Mouse (Mus musculus): Measurements from ENCODE around the gene Ppp1r18. TPM values are rescaled to one million over a fixed set of nuclear protein-coding genes. Genes with fewer than 3 reads are reported as not detected.

Ppp1r18 gene
- polyA plus RNA-seq, 1 experiment from 2014 or later, result 20.1 TPM

GRCm38 (mm10) chr17:35915538-35916296, 50.3 kb downstream of the Ppp1r18 start:
- H3K4me2 ChIP-seq (ENCODE audit: low read depth, low read length), result peak overlapping the region; percentile 74
- peaks cover 22% of the 10 kb centered on the region for H3K4me1 ChIP-seq (ENCODE audit: control insufficient read depth, insufficient read depth, low read length)
- no peaks in the 10 kb centered on the region for H3K27me3 ChIP-seq (ENCODE audit: control insufficient read depth, insufficient read depth, low read length)
- H3K27ac ChIP-seq (ENCODE audit: low read length), result peak overlapping the region; percentile 93
- ATAC-seq (replicated peaks; ENCODE audit: extremely low read depth, insufficient read depth, low FRiP score), result no peak
- H3K9ac ChIP-seq (ENCODE audit: low read length), result peak overlapping the region; percentile 73
- H3K9me3 ChIP-seq (replicated peaks; ENCODE audit: control insufficient read depth, low read length), result no peaks in the 10 kb centered on the region
- peak overlapping the region; percentile 72 for H3K4me3 ChIP-seq (ENCODE audit: low read length)
- H3K36me3 ChIP-seq (ENCODE audit: control insufficient read depth, insufficient read depth), result peaks cover 17% of the 10 kb centered on the region
- under 1% methylated on average over 28 of the region's 28 CpGs for WGBS

GRCm38 (mm10) chr17:35916297-35917142, 51.1 kb downstream of the Ppp1r18 start, which contains the start of the genes Mrps18b and Ppp1r10:
TSS of gene Mrps18b (minus strand) at chr17:35916389.
TSS of gene Ppp1r10 (plus strand) at chr17:35916434.
- ATAC-seq (replicated peaks; ENCODE audit: extremely low read depth, insufficient read depth, low FRiP score), result peak; percentile 95
- H3K27ac ChIP-seq (ENCODE audit: low read length), result peak within 1 kb of the TSS; percentile 99
- peak within 1 kb of the TSS; percentile 72 for H3K4me3 ChIP-seq (ENCODE audit: low read length)
- H3K9ac ChIP-seq (ENCODE audit: low read length), result peak within 1 kb of the TSS; percentile 96
- H3K27me3 ChIP-seq (ENCODE audit: control insufficient read depth, insufficient read depth, low read length), result no peaks in the 10 kb centered on the region
- H3K4me1 ChIP-seq (ENCODE audit: control insufficient read depth, insufficient read depth, low read length), result peaks cover 22% of the 10 kb centered on the region
- H3K9me3 ChIP-seq (replicated peaks; ENCODE audit: control insufficient read depth, low read length), result no peaks in the 10 kb centered on the region
- peak within 1 kb of the TSS; percentile 98 for H3K4me2 ChIP-seq (ENCODE audit: low read depth, low read length)
- H3K36me3 ChIP-seq (ENCODE audit: control insufficient read depth, insufficient read depth), result peaks cover 10% of the 10 kb centered on the region; the same call in 1 of the 2 replicates
- under 1% methylated on average over 83 of the region's 83 CpGs for WGBS

- Histone ChIP-seq H3K9ac (ENCODE audit: low read length) (peak overlapping the region; percentile 96), H3K27ac (ENCODE audit: low read length) (peak overlapping the region; percentile 99), H3K4me1 (ENCODE audit: control insufficient read depth, insufficient read depth, low read length) (peaks cover 22% of the 10 kb centered on the region), H3K27me3 (ENCODE audit: control insufficient read depth, insufficient read depth, low read length) (no peaks in the 10 kb centered on the region), H3K4me2 (ENCODE audit: low read depth, low read length) (peak overlapping the region; percentile 98), H3K4me3 (ENCODE audit: low read length) (peak overlapping the region; percentile 72), H3K9me3 (replicated peaks; ENCODE audit: control insufficient read depth, low read length) (no peaks in the 10 kb centered on the region), H3K36me3 (ENCODE audit: control insufficient read depth, insufficient read depth) (peaks cover 10% of the 10 kb centered on the region; the same call in 1 of the 2 replicates)
- no peak for ATAC-seq (replicated peaks; ENCODE audit: extremely low read depth, insufficient read depth, low FRiP score)
- WGBS, result under 1% methylated on average over 8 of the region's 8 CpGs
Observed at GRCm38 (mm10) chr17:35917143-35917462, 51.7 kb downstream of the Ppp1r18 start.

GRCm38 (mm10) chr17:35917463-35918251, 52.3 kb downstream of the Ppp1r18 start:
- Histone ChIP-seq H3K27ac (ENCODE audit: low read length) (peak overlapping the region; percentile 99), H3K9me3 (replicated peaks; ENCODE audit: control insufficient read depth, low read length) (no peaks in the 10 kb centered on the region), H3K27me3 (ENCODE audit: control insufficient read depth, insufficient read depth, low read length) (no peaks in the 10 kb centered on the region), H3K4me3 (ENCODE audit: low read length) (peak overlapping the region; percentile 72), H3K9ac (ENCODE audit: low read length) (peak overlapping the region; percentile 96), H3K36me3 (ENCODE audit: control insufficient read depth, insufficient read depth) (peaks cover 10% of the 10 kb centered on the region; the same call in 1 of the 2 replicates), H3K4me1 (ENCODE audit: control insufficient read depth, insufficient read depth, low read length) (peaks cover 22% of the 10 kb centered on the region), H3K4me2 (ENCODE audit: low read depth, low read length) (peak overlapping the region; percentile 98)
- WGBS, result 0% methylated on average over 13 of the region's 13 CpGs
- no peak for ATAC-seq (replicated peaks; ENCODE audit: extremely low read depth, insufficient read depth, low FRiP score)

GRCm38 (mm10) chr17:35918276-35919059, 53.1 kb downstream of the Ppp1r18 start:
- Histone ChIP-seq H3K36me3 (ENCODE audit: control insufficient read depth, insufficient read depth) (peaks cover 8% of the 10 kb centered on the region; the same call in 1 of the 2 replicates), H3K4me2 (ENCODE audit: low read depth, low read length) (peak overlapping the region; percentile 98), H3K9ac (ENCODE audit: low read length) (peak overlapping the region; percentile 96), H3K4me3 (ENCODE audit: low read length) (peak overlapping the region; percentile 72), H3K4me1 (ENCODE audit: control insufficient read depth, insufficient read depth, low read length) (peaks cover 22% of the 10 kb centered on the region), H3K27ac (ENCODE audit: low read length) (peak overlapping the region; percentile 99), H3K9me3 (replicated peaks; ENCODE audit: control insufficient read depth, low read length) (no peaks in the 10 kb centered on the region), H3K27me3 (ENCODE audit: control insufficient read depth, insufficient read depth, low read length) (no peaks in the 10 kb centered on the region)
- under 1% methylated on average over 11 of the region's 11 CpGs for WGBS
- no peak for ATAC-seq (replicated peaks; ENCODE audit: extremely low read depth, insufficient read depth, low FRiP score)

GRCm38 (mm10) chr17:35919060-35919715, 53.8 kb downstream of the Ppp1r18 start:
- H3K4me3 ChIP-seq (ENCODE audit: low read length), result peak overlapping the region; percentile 72
- H3K9ac ChIP-seq (ENCODE audit: low read length), result peak overlapping the region; percentile 96
- no peaks in the 10 kb centered on the region for H3K27me3 ChIP-seq (ENCODE audit: control insufficient read depth, insufficient read depth, low read length)
- H3K9me3 ChIP-seq (replicated peaks; ENCODE audit: control insufficient read depth, low read length), result no peaks in the 10 kb centered on the region
- ATAC-seq (replicated peaks; ENCODE audit: extremely low read depth, insufficient read depth, low FRiP score), result peak; percentile 16
- peak overlapping the region; percentile 98 for H3K4me2 ChIP-seq (ENCODE audit: low read depth, low read length)
- peak overlapping the region; percentile 99 for H3K27ac ChIP-seq (ENCODE audit: low read length)
- peaks cover 22% of the 10 kb centered on the region for H3K4me1 ChIP-seq (ENCODE audit: control insufficient read depth, insufficient read depth, low read length)
- WGBS, result 16% methylated on average over 7 of the region's 7 CpGs
- peaks cover 11% of the 10 kb centered on the region for H3K36me3 ChIP-seq (ENCODE audit: control insufficient read depth, insufficient read depth)

- H3K9me3 ChIP-seq (replicated peaks; ENCODE audit: control insufficient read depth, low read length), result no peaks in the 10 kb centered on the region
- peaks cover 14% of the 10 kb centered on the region for H3K36me3 ChIP-seq (ENCODE audit: control insufficient read depth, insufficient read depth)
- no peaks in the 10 kb centered on the region for H3K27me3 ChIP-seq (ENCODE audit: control insufficient read depth, insufficient read depth, low read length)
- peak overlapping the region; percentile 16; the same call in 1 of the 2 replicates for H3K4me3 ChIP-seq (ENCODE audit: low read length)
- peak overlapping the region; percentile 77 for H3K9ac ChIP-seq (ENCODE audit: low read length)
- peak overlapping the region; percentile 98 for H3K4me2 ChIP-seq (ENCODE audit: low read depth, low read length)
- H3K27ac ChIP-seq (ENCODE audit: low read length), result peak overlapping the region; percentile 99
- ATAC-seq (replicated peaks; ENCODE audit: extremely low read depth, insufficient read depth, low FRiP score), result no peak
- H3K4me1 ChIP-seq (ENCODE audit: control insufficient read depth, insufficient read depth, low read length), result peaks cover 19% of the 10 kb centered on the region
- 37% methylated on average over 6 of the region's 6 CpGs for WGBS
Observed at GRCm38 (mm10) chr17:35919864-35920301, 54.5 kb downstream of the Ppp1r18 start.

All from heart, embryonic 16.5 days (tissue).